Mouse (Mus musculus): ENCODE measurements around the gene Fam241a. TPM values are rescaled to one million over a fixed set of nuclear protein-coding genes. Genes with fewer than 3 reads are reported as not detected.
A peak's percentile ranks its signal among the peaks of the same experiment; 100 is the strongest.

Fam241a gene
- polyA plus RNA-seq, 1 experiment from 2014 or later: 7.7 TPM

- 60% methylated on average over 9 of the region's 9 CpGs for WGBS
- H3K27ac ChIP-seq: peak overlapping the region; percentile 13; the same call in 1 of the 2 replicates
These were observed 24.5 kb downstream of the Fam241a start for GRCm38 (mm10) chr3:127871575-127871974.

GRCm38 (mm10) chr3:127868880-127869279 is 27.2 kb downstream of the Fam241a start:
- Histone ChIP-seq H3K36me3 (no peaks in the 10 kb centered on the region), H3K27ac (no peak overlapping the region), H3K4me3 (no peak overlapping the region), H3K27me3 (ENCODE audit: insufficient read depth, poor library complexity, severe bottlenecking) (no peaks in the 10 kb centered on the region), H3K4me1 (peaks cover 5% of the 10 kb centered on the region; the same call in 1 of the 2 replicates), H3K9me3 (no peaks in the 10 kb centered on the region)
- no peak for DNase-seq (ENCODE audit: low spot score)
- WGBS: 89% methylated on average over 5 of the region's 5 CpGs

More at GRCm38 (mm10) chr3:127871575-127871974, 24.5 kb downstream of the Fam241a start:
- no peaks in the 10 kb centered on the region for H3K4me1 ChIP-seq
- no peaks in the 10 kb centered on the region for H3K36me3 ChIP-seq
- H3K9me3 ChIP-seq: no peaks in the 10 kb centered on the region
- no peak overlapping the region for H3K4me3 ChIP-seq
- H3K27me3 ChIP-seq (ENCODE audit: insufficient read depth, poor library complexity, severe bottlenecking): no peaks in the 10 kb centered on the region
- no peak for DNase-seq (ENCODE audit: low spot score)

- Histone ChIP-seq H3K27ac (no peak overlapping the region), H3K4me3 (no peak overlapping the region), H3K36me3 (no peaks in the 10 kb centered on the region), H3K27me3 (ENCODE audit: insufficient read depth, poor library complexity, severe bottlenecking) (no peaks in the 10 kb centered on the region), H3K9me3 (no peaks in the 10 kb centered on the region), H3K4me1 (peaks cover 8% of the 10 kb centered on the region; the same call in 1 of the 2 replicates)
- no peak for DNase-seq (ENCODE audit: low spot score)
- WGBS: 90% methylated on average over 9 of the region's 9 CpGs
These were observed 27.9 kb downstream of the Fam241a start for GRCm38 (mm10) chr3:127868046-127868758.

GRCm38 (mm10) chr3:127864242-127864641 is 31.9 kb downstream of the Fam241a start:
- DNase-seq (ENCODE audit: low spot score): no peak
- H3K9me3 ChIP-seq: no peaks in the 10 kb centered on the region
- no peak overlapping the region for H3K4me3 ChIP-seq
- H3K27me3 ChIP-seq (ENCODE audit: insufficient read depth, poor library complexity, severe bottlenecking): peaks cover 11% of the 10 kb centered on the region; the same call in 1 of the 2 replicates
- 26% methylated on average over 2 of the region's 2 CpGs for WGBS
- no peaks in the 10 kb centered on the region for H3K36me3 ChIP-seq
- H3K4me1 ChIP-seq: peaks cover 8% of the 10 kb centered on the region; the same call in 1 of the 2 replicates
- no peak overlapping the region for H3K27ac ChIP-seq

- Histone ChIP-seq H3K27me3 (ENCODE audit: insufficient read depth, poor library complexity, severe bottlenecking) (peaks cover 11% of the 10 kb centered on the region; the same call in 1 of the 2 replicates), H3K4me3 (no peak overlapping the region), H3K9me3 (no peaks in the 10 kb centered on the region), H3K27ac (no peak overlapping the region), H3K36me3 (no peaks in the 10 kb centered on the region), H3K4me1 (peaks cover 8% of the 10 kb centered on the region; the same call in 1 of the 2 replicates)
- DNase-seq (ENCODE audit: low spot score): no peak
- WGBS: 76% methylated on average over 3 of the region's 3 CpGs
These were observed 32.6 kb downstream of the Fam241a start for GRCm38 (mm10) chr3:127863571-127863970.

GRCm38 (mm10) chr3:127862479-127862878 is 33.6 kb downstream of the Fam241a start:
- H3K4me3 ChIP-seq: no peak overlapping the region
- no peaks in the 10 kb centered on the region for H3K9me3 ChIP-seq
- no peak overlapping the region for H3K27ac ChIP-seq
- DNase-seq (ENCODE audit: low spot score): no peak
- WGBS: 74% methylated on average over 4 of the region's 4 CpGs
- H3K4me1 ChIP-seq: peaks cover 8% of the 10 kb centered on the region; the same call in 1 of the 2 replicates
- peaks cover 11% of the 10 kb centered on the region; the same call in 1 of the 2 replicates for H3K27me3 ChIP-seq (ENCODE audit: insufficient read depth, poor library complexity, severe bottlenecking)
- no peaks in the 10 kb centered on the region for H3K36me3 ChIP-seq

GRCm38 (mm10) chr3:127861340-127861739 is 34.8 kb downstream of the Fam241a start:
- Histone ChIP-seq H3K27me3 (ENCODE audit: insufficient read depth, poor library complexity, severe bottlenecking) (peaks cover 16% of the 10 kb centered on the region; the same call in 1 of the 2 replicates), H3K4me3 (no peak overlapping the region), H3K4me1 (peaks cover 8% of the 10 kb centered on the region; the same call in 1 of the 2 replicates), H3K27ac (no peak overlapping the region), H3K9me3 (no peaks in the 10 kb centered on the region), H3K36me3 (no peaks in the 10 kb centered on the region)
- WGBS: 89% methylated on average over 11 of the region's 11 CpGs
- DNase-seq (ENCODE audit: low spot score): no peak

GRCm38 (mm10) chr3:127853431-127854206 is 42.5 kb downstream of the Fam241a start:
- 24% methylated on average over 15 of the region's 15 CpGs for WGBS
- no peaks in the 10 kb centered on the region; the same call in 1 of the 2 replicates for H3K4me1 ChIP-seq

GRCm38 (mm10) chr3:127852722-127853121 is 43.4 kb downstream of the Fam241a start:
- no peaks in the 10 kb centered on the region for H3K36me3 ChIP-seq
- no peak for DNase-seq (ENCODE audit: low spot score)
- H3K4me1 ChIP-seq: no peaks in the 10 kb centered on the region; the same call in 1 of the 2 replicates
- H3K4me3 ChIP-seq: no peak overlapping the region
- WGBS: 78% methylated on average over 9 of the region's 9 CpGs
- H3K27me3 ChIP-seq (ENCODE audit: insufficient read depth, poor library complexity, severe bottlenecking): peaks cover 41% of the 10 kb centered on the region
- H3K27ac ChIP-seq: no peak overlapping the region
- no peaks in the 10 kb centered on the region for H3K9me3 ChIP-seq

More at GRCm38 (mm10) chr3:127853431-127854206, 42.5 kb downstream of the Fam241a start:
- Histone ChIP-seq H3K4me3 (no peak overlapping the region), H3K27ac (no peak overlapping the region), H3K9me3 (no peaks in the 10 kb centered on the region), H3K27me3 (ENCODE audit: insufficient read depth, poor library complexity, severe bottlenecking) (peaks cover 41% of the 10 kb centered on the region), H3K36me3 (no peaks in the 10 kb centered on the region)
- peak; percentile 80 for DNase-seq (ENCODE audit: low spot score)

- Histone ChIP-seq H3K27me3 (ENCODE audit: insufficient read depth, poor library complexity, severe bottlenecking) (peaks cover 36% of the 10 kb centered on the region), H3K27ac (no peak overlapping the region), H3K9me3 (peaks cover 3% of the 10 kb centered on the region; the same call in 1 of the 2 replicates), H3K4me3 (no peak overlapping the region), H3K4me1 (no peaks in the 10 kb centered on the region; the same call in 1 of the 2 replicates), H3K36me3 (no peaks in the 10 kb centered on the region)
- no peak for DNase-seq (ENCODE audit: low spot score)
- WGBS: 56% methylated on average over 9 of the region's 9 CpGs
These were observed 45.1 kb downstream of the Fam241a start for GRCm38 (mm10) chr3:127850776-127851646.

- no peak for DNase-seq (ENCODE audit: low spot score)
- WGBS: 74% methylated on average over 5 of the region's 5 CpGs
- H3K27me3 ChIP-seq (ENCODE audit: insufficient read depth, poor library complexity, severe bottlenecking): peaks cover 38% of the 10 kb centered on the region
These were observed 46.2 kb downstream of the Fam241a start for GRCm38 (mm10) chr3:127849922-127850321.

More at GRCm38 (mm10) chr3:127849922-127850321, 46.2 kb downstream of the Fam241a start:
- H3K27ac ChIP-seq: no peak overlapping the region
- H3K4me1 ChIP-seq: no peaks in the 10 kb centered on the region; the same call in 1 of the 2 replicates
- H3K4me3 ChIP-seq: no peak overlapping the region
- H3K9me3 ChIP-seq: peaks cover 3% of the 10 kb centered on the region; the same call in 1 of the 2 replicates
- H3K36me3 ChIP-seq: no peaks in the 10 kb centered on the region
